Mouse (Mus musculus) MEL (cell line): ENCODE measurements around the gene Gm10961. TPM values are rescaled to one million over a fixed set of nuclear protein-coding genes. Genes with fewer than 3 reads are reported as not detected.

Experiments used
- DNase-seq: peaks from one replicate; pipeline ENCODE4 v3.0.0; 2011; ENCODE audit warnings: low read depth, low spot score
- H3K27ac ChIP-seq: 2 replicates; pipeline ENCODE4 v1.5.1; 2012; ENCODE audit warnings: low read depth, mild to moderate bottlenecking, control low read depth, low read length, moderate library complexity; ENCODE audit not compliant: control insufficient read depth
- H3K27me3 ChIP-seq, 2 experiments: fragments of 150-350 bp in 1 of 2; sonication (generic) in 1 of 2; 2 replicates each; pipeline ENCODE4 v1.6.1; 2012; ENCODE audit warnings: low read length in 2 of 2, mild to moderate bottlenecking in 2 of 2, improper control_type of control experiment in 1 of 2, moderate library complexity in 1 of 2; ENCODE audit not compliant: insufficient read depth in 2 of 2, control insufficient read depth in 1 of 2
- H3K36me3 ChIP-seq, 2 experiments: 2 replicates each; pipeline ENCODE4 v1.6.1; 2012 to 2014; ENCODE audit warnings: low read length in 2 of 2, improper control_type of control experiment in 1 of 2, inconsistent platforms in 1 of 2, mild to moderate bottlenecking in 1 of 2; ENCODE audit not compliant: insufficient read depth in 2 of 2, control insufficient read depth in 1 of 2
- H3K4me1 ChIP-seq, 2 experiments: fragments of 150-350 bp in 1 of 2; sonication (generic) in 1 of 2; 2 replicates each; pipeline ENCODE4 v1.6.1; 2012; ENCODE audit warnings: low read length in 2 of 2, improper control_type of control experiment in 1 of 2, mild to moderate bottlenecking in 1 of 2; ENCODE audit not compliant: insufficient read depth in 2 of 2, control insufficient read depth in 1 of 2
- H3K4me3 ChIP-seq, 2 experiments: fragments of 150-350 bp in 1 of 2; sonication (generic) in 1 of 2; 2 replicates each; pipeline ENCODE4 v1.5.1; 2012; ENCODE audit warnings: low read depth in 2 of 2, low read length in 2 of 2, mild to moderate bottlenecking in 2 of 2, moderate library complexity in 2 of 2, control low read depth in 1 of 2, improper control_type of control experiment in 1 of 2; ENCODE audit not compliant: control insufficient read depth in 1 of 2, insufficient read depth in 1 of 2
- H3K79me2 ChIP-seq: 2 replicates; pipeline ENCODE4 v1.6.1; 2012; ENCODE audit warnings: mild to moderate bottlenecking, low read length, moderate library complexity; ENCODE audit not compliant: control insufficient read depth, poor library complexity, insufficient read depth
- H3K9ac ChIP-seq: 2 replicates; pipeline ENCODE4 v1.6.1; 2012; ENCODE audit warnings: low read depth, mild to moderate bottlenecking, control low read depth, low read length, moderate library complexity; ENCODE audit not compliant: control insufficient read depth, poor library complexity, severe bottlenecking
- H3K9me3 ChIP-seq: fragments of 150-350 bp; sonication (generic); replicated peaks from 2 replicates; pipeline ENCODE4 v1.6.1; 2012; ENCODE audit warnings: mild to moderate bottlenecking, low read length, improper control_type of control experiment, moderate library complexity; ENCODE audit not compliant: insufficient read depth
- CHD1 ChIP-seq: IDR thresholded peaks from 2 replicates; pipeline ENCODE4 v1.6.1; 2012; ENCODE audit warnings: low read depth, mild to moderate bottlenecking, inconsistent platforms, low read length, improper control_type of control experiment
- CTCF ChIP-seq, 3 experiments: IDR thresholded peaks in 2 of 3; conservative IDR thresholded peaks in 1 of 3; 2 replicates each; pipeline ENCODE4 v1.5.1; 2011 to 2012; ENCODE audit warnings: low read length in 3 of 3, low read depth in 2 of 3, mild to moderate bottlenecking in 2 of 3, improper control_type of control experiment in 1 of 3, inconsistent platforms in 1 of 3, mixed read lengths in 1 of 3, moderate library complexity in 1 of 3; ENCODE audit not compliant: control insufficient read depth in 1 of 3, insufficient read depth in 1 of 3, poor library complexity in 1 of 3, severe bottlenecking in 1 of 3
- E2F4 ChIP-seq: IDR thresholded peaks from 2 replicates; pipeline ENCODE4 v1.6.1; 2011; ENCODE audit warnings: low read depth, low read length, improper control_type of control experiment, borderline replicate concordance
- ELF1 ChIP-seq: IDR thresholded peaks from 2 replicates; pipeline ENCODE4 v1.6.1; 2014; ENCODE audit warnings: low read depth, mild to moderate bottlenecking, inconsistent platforms, low read length, improper control_type of control experiment, moderate library complexity
- EP300 ChIP-seq, 2 experiments: IDR thresholded peaks; 2 replicates each; pipeline ENCODE4 v1.6.1; 2011; ENCODE audit warnings: improper control_type of control experiment in 2 of 2, low read length in 2 of 2, low read depth in 1 of 2, mild to moderate bottlenecking in 1 of 2
- GATA1 ChIP-seq: IDR thresholded peaks from 2 replicates; pipeline ENCODE4 v1.6.1; 2011; ENCODE audit warnings: low read depth, low read length, improper control_type of control experiment
- MAFK ChIP-seq: IDR thresholded peaks from 2 replicates; pipeline ENCODE4 v1.6.1; 2011; ENCODE audit warnings: low read depth, mild to moderate bottlenecking, low read length, improper control_type of control experiment, borderline replicate concordance
- MAX ChIP-seq: IDR thresholded peaks from 2 replicates; pipeline ENCODE4 v1.6.1; 2011; ENCODE audit warnings: low read length, improper control_type of control experiment
- MAZ ChIP-seq: IDR thresholded peaks from 2 replicates; pipeline ENCODE4 v1.6.1; 2012; ENCODE audit warnings: low read depth, mild to moderate bottlenecking, inconsistent platforms, low read length, improper control_type of control experiment
- MEF2A ChIP-seq: IDR thresholded peaks from 2 replicates; pipeline ENCODE4 v1.6.1; 2014; ENCODE audit warnings: low read depth, mild to moderate bottlenecking, inconsistent platforms, low read length, improper control_type of control experiment; ENCODE audit not compliant: poor library complexity, insufficient replicate concordance, severe bottlenecking; ENCODE audit errors: extremely low read depth
- MXI1 ChIP-seq: IDR thresholded peaks from 2 replicates; pipeline ENCODE4 v1.6.1; 2011; ENCODE audit warnings: mild to moderate bottlenecking, low read depth, low read length, improper control_type of control experiment
- MYB ChIP-seq: IDR thresholded peaks from 2 replicates; pipeline ENCODE4 v1.6.1; 2011; ENCODE audit warnings: mild to moderate bottlenecking, low read depth, low read length, improper control_type of control experiment
- NRF1 ChIP-seq: IDR thresholded peaks from 2 replicates; pipeline ENCODE4 v1.6.1; 2014; ENCODE audit warnings: low read depth, mild to moderate bottlenecking, inconsistent platforms, low read length, improper control_type of control experiment, moderate library complexity; ENCODE audit not compliant: poor library complexity, insufficient read depth, severe bottlenecking
- POLR2A ChIP-seq, 2 experiments: IDR thresholded peaks; 2 replicates each; pipeline ENCODE4 v1.6.1; 2011 to 2012; ENCODE audit warnings: low read length in 2 of 2, mild to moderate bottlenecking in 2 of 2, control low read depth in 1 of 2, improper control_type of control experiment in 1 of 2, low read depth in 1 of 2, moderate library complexity in 1 of 2; ENCODE audit not compliant: control insufficient read depth in 1 of 2, insufficient read depth in 1 of 2, poor library complexity in 1 of 2
- POLR2AphosphoS5 ChIP-seq: IDR thresholded peaks from 2 replicates; pipeline ENCODE4 v1.6.1; 2012; ENCODE audit warnings: low read depth, borderline replicate concordance, mild to moderate bottlenecking, inconsistent platforms, low read length, moderate library complexity, mixed read lengths
- RAD21 ChIP-seq: IDR thresholded peaks from 2 replicates; pipeline ENCODE4 v1.6.1; 2011; ENCODE audit warnings: mild to moderate bottlenecking, low read depth, low read length, improper control_type of control experiment
- SMC3 ChIP-seq: IDR thresholded peaks from 2 replicates; pipeline ENCODE4 v1.6.1; 2011; ENCODE audit warnings: low read depth, low read length, improper control_type of control experiment
- TBP ChIP-seq: IDR thresholded peaks from 2 replicates; pipeline ENCODE4 v1.8.0; 2011; ENCODE audit warnings: low read depth, low read length, improper control_type of control experiment
- UBTF ChIP-seq: IDR thresholded peaks from 2 replicates; pipeline ENCODE4 v1.6.1; 2012; ENCODE audit warnings: low read depth, mild to moderate bottlenecking, inconsistent platforms, low read length, improper control_type of control experiment, moderate library complexity, borderline replicate concordance; ENCODE audit not compliant: insufficient read depth
- USF1 ChIP-seq: IDR thresholded peaks from 2 replicates; pipeline ENCODE4 v1.6.1; 2014; ENCODE audit warnings: low read depth, mild to moderate bottlenecking, inconsistent platforms, low read length, improper control_type of control experiment, moderate library complexity
- ZC3H11A ChIP-seq: IDR thresholded peaks from 2 replicates; pipeline ENCODE4 v1.6.1; 2012; ENCODE audit warnings: low read depth, mild to moderate bottlenecking, inconsistent platforms, low read length, improper control_type of control experiment
- ZKSCAN1 ChIP-seq: IDR thresholded peaks from 2 replicates; pipeline ENCODE4 v1.6.1; 2012; ENCODE audit warnings: low read depth, mild to moderate bottlenecking, inconsistent platforms, low read length, improper control_type of control experiment, moderate library complexity
- ZMIZ1 ChIP-seq: IDR thresholded peaks from 2 replicates; pipeline ENCODE4 v1.6.1; 2012; ENCODE audit warnings: low read depth, mild to moderate bottlenecking, inconsistent platforms, low read length, improper control_type of control experiment, moderate library complexity
- ZNF384 ChIP-seq: IDR thresholded peaks from 2 replicates; pipeline ENCODE4 v1.6.1; 2012; ENCODE audit warnings: low read depth, mild to moderate bottlenecking, inconsistent platforms, low read length, improper control_type of control experiment
- polyA plus RNA-seq, 2 experiments: library from polyadenylated mRNA; stranded (reverse) in 1 of 2; unstranded in 1 of 2; fragments of >175 nt in 1 of 2; fragments of >200 nt in 1 of 2; gene quantifications; 2 replicates each; pipeline versions ENCODE4 v1.2.1 to v1.2.4; 2012; ENCODE audit warnings: low replicate concordance in 2 of 2, low read depth in 1 of 2; ENCODE audit not compliant: insufficient read length in 2 of 2, insufficient read depth in 1 of 2, missing spikeins in 1 of 2
- total RNA-seq: library from RNA; depleted of rRNA; stranded (reverse); fragments of 300-350 nt; gene quantifications from 2 replicates; pipeline ENCODE4 v1.2.3, GENCODE M21; 2012

The Gm10961 gene
- total and polyA plus RNA-seq, 3 experiments, result not detected

DNA sequence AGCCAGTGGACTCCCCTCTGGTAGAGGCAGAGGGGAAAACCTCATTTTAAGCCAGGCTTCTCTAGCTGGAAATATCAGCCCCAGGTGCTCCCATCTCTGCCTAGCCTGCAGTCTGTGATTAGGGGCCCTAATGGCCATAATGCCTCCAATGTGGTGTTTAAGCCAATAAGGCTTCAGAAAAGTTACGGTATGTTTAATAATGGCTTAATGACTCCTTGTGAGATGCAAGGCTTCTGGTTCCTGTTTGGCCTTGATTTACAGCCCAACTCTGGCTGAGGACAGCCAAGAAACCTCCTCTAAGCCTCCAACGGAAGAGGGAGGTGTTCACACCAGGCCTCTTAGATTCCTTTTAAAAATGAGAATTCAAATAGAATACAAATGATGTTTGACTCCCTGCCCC lies 37.5 kb upstream of the Gm10961 start:
- no peak overlapping the region for H3K27ac ChIP-seq
- peaks cover 13 to 14% of the 10 kb centered on the region in 2 experiments for H3K27me3 ChIP-seq
- no peaks in the 10 kb centered on the region for H3K79me2 ChIP-seq
- H3K4me1 ChIP-seq, result no peaks in the 10 kb centered on the region
- no peak for DNase-seq
- no peaks in the 10 kb centered on the region for H3K36me3 ChIP-seq
- no peaks in the 10 kb centered on the region for H3K9me3 ChIP-seq
- H3K4me3 ChIP-seq, result no peak overlapping the region
- TF ChIP-seq MYB (no peak), SMC3 (no peak), ZKSCAN1 (no peak), GATA1 (no peak), ZC3H11A (no peak), ZMIZ1 (no peak), MAX (no peak), ZNF384 (no peak), EP300 (IDR thresholded peaks at IDR 0.05; ENCODE audit: low read depth in 1 of 2, low read length in 2 of 2) (no peak)
- H3K9ac ChIP-seq, result no peak overlapping the region

DNA sequence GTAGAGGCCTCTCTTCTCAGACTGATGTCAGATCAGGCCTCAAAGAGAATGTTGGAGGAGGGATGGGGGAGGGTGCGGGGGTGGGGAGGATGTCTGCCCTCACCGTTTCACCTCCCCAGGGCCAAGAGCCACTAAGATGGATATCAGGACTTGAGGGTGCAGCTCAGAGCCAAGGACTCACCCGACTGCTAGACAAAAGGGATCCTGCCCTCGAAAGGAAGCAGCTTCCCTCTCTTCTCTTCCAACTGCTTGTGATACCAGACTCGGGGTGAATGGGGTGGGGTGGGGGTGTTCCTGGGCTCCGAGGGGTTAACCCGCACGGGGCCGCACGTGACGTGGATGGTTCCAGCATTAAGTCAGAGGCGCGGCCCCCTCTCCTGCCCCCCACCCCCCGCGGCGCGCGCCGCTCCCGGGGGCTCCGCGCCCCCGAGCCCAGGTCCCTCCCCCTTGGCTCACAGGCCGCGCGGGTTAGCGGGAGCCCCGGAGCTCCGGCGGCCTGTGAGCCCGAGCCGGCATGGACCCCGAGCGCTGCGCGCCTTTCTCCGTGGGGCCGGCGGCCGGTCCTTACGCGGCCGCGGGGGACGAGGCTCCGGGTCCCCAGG lies 36.4 kb upstream of the Gm10961 start, which contains the start of gene Alx3:
TSS of gene Alx3 (plus strand) at position 370 of the 602 bp plus-strand sequence.
- H3K36me3 ChIP-seq, result no peaks in the 10 kb centered on the region
- H3K9me3 ChIP-seq, result no peaks in the 10 kb centered on the region
- no peak for DNase-seq
- H3K27ac ChIP-seq, result no peak within 1 kb of the TSS
- no peak within 1 kb of the TSS for H3K4me3 ChIP-seq
- H3K9ac ChIP-seq, result no peak within 1 kb of the TSS
- no peaks in the 10 kb centered on the region for H3K79me2 ChIP-seq
- TF ChIP-seq NRF1 (no peak), MXI1 (no peak), CTCF (IDR thresholded peaks at IDR 0.05 in 2 of 3, conservative IDR thresholded peaks at IDR 0.05 in 1 of 3; ENCODE audit: control insufficient read depth in 1 of 3, insufficient read depth in 1 of 3, low read depth in 2 of 3, low read length in 3 of 3, poor library complexity in 1 of 3, severe bottlenecking in 1 of 3) (no peak), MAZ (no peak), MEF2A (no peak), CHD1 (no peak), ZMIZ1 (no peak), TBP (no peak), POLR2A (IDR thresholded peaks at IDR 0.05; ENCODE audit: control insufficient read depth in 1 of 2, insufficient read depth in 1 of 2, low read depth in 1 of 2, low read length in 2 of 2, poor library complexity in 1 of 2) (no peak), SMC3 (no peak), GATA1 (no peak), ZC3H11A (no peak), MAFK (no peak), POLR2AphosphoS5 (no peak), E2F4 (no peak), MYB (no peak), USF1 (no peak), UBTF (no peak), ELF1 (no peak), RAD21 (no peak)
- H3K27me3 ChIP-seq, result peaks cover 8 to 9% of the 10 kb centered on the region in 2 experiments
- H3K4me1 ChIP-seq, result no peaks in the 10 kb centered on the region
